Comparison of ENCODE assay signal across 10 mouse cellular contexts in the genomic region with DNA sequence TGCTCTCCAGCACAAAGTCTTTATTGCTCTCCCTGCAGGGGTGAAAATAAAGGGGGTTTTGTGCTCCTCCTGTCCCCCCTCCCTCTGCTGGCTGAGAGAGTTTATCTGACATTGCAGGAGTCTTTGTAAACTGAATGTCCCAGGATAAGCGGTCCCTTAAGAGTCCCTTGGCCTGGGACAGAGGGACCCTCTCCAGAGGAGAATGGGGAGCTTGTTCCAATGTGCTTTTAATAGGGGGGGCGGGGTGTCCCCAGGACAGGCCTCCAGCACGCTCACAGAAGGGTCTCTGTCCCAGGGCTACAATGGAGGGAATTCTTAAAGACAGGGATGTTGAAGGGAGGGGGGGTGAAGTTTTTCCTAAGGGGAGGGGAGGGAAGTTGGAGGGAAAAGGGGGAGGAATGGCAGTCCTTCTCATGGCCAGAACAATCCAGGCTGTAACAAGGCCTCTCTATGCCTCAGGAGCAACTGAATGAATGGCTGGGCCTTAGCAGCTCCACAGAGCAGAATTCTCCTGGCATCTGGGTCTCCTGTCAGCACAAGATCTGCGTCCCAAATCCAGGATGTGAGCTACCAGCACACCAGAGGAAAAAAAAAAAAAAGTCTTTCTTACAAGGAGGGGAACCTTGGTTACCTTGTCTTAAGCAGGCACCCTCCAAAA.
DNase-seq lines count a peak whose midpoint lies in the region; ATAC-seq and TF ChIP-seq lines count a peak whose summit lies in the region.
"Had no signal": no experiment of that assay in that cellular context is flagged by ENCODE, and none has a peak within 500 bp of the region (broad histone marks: within the 10 kb centered on the region; RNA-seq: fewer than 3 reads in every experiment).

No protein-coding gene starts in this region.

- ATAC-seq in heart, embryonic 15.5 days (replicated peaks; ENCODE audit: insufficient number of reproducible peaks, insufficient read depth, low FRiP score, low read depth) = peak; percentile 38
- peak; percentile 85 for ATAC-seq in forebrain, embryonic 14.5 days
- 0 out of 2 replicates have a peak, but pooled peaks have one; percentile 33 for ATAC-seq in limb, embryonic 15.5 days (ENCODE audit: insufficient number of reproducible peaks, low FRiP score, low TSS enrichment, low read depth)
- ATAC-seq in CD4-positive, CD25-positive, alpha-beta regulatory T cell, adult 4 months = no peak
- ATAC-seq in megakaryocyte-erythroid progenitor cell, adult 5-6 weeks (replicated peaks; ENCODE audit: low FRiP score, low TSS enrichment, poor library complexity, severe bottlenecking) = no peak
- ATAC-seq: liver, embryonic 12.5 days had no signal

- no peak for TF ChIP-seq CTCF in brain, embryonic 14.5 days (IDR thresholded peaks at IDR 0.05; ENCODE audit: borderline replicate concordance, extremely low read depth, insufficient read depth, insufficient read length)

- no peak for TF ChIP-seq POLR2A in brain, embryonic 14.5 days (IDR thresholded peaks at IDR 0.05; ENCODE audit: borderline replicate concordance, extremely low read depth, insufficient read depth, insufficient read length, poor library complexity, severe bottlenecking)

- H3K9ac ChIP-seq in heart, embryonic 15.5 days = no peak overlapping the region
- H3K9ac ChIP-seq in forebrain, embryonic 14.5 days (ENCODE audit: low read length) = peak overlapping the region; percentile 22; the same call in 1 of the 2 replicates
- H3K9ac ChIP-seq in limb, embryonic 15.5 days = no peak overlapping the region
- H3K9ac ChIP-seq: liver, embryonic 12.5 days had no signal

- DNase-seq in heart, postnatal 4 days = no peak
- peak; percentile 97 for DNase-seq in brain, embryonic 14.5 days (ENCODE audit: low read depth)
- peak; percentile 87 for DNase-seq in forebrain, embryonic 14.5 days (ENCODE audit: low spot score)
- no peak for DNase-seq in B cell, adult 2 months
- DNase-seq: thymus, adult 18-20 months had no signal

- H3K27me3 ChIP-seq in heart, embryonic 15.5 days = no peaks in the 10 kb centered on the region
- no peaks in the 10 kb centered on the region for H3K27me3 ChIP-seq in forebrain, embryonic 14.5 days (replicated peaks; ENCODE audit: control insufficient read depth, insufficient read depth, low read length)
- no peaks in the 10 kb centered on the region for H3K27me3 ChIP-seq in limb, embryonic 15.5 days

- no peaks in the 10 kb centered on the region for H3K9me3 ChIP-seq in heart, embryonic 15.5 days (replicated peaks)
- no peaks in the 10 kb centered on the region for H3K9me3 ChIP-seq in forebrain, embryonic 14.5 days (replicated peaks; ENCODE audit: control insufficient read depth, low read length)
- no peaks in the 10 kb centered on the region for H3K9me3 ChIP-seq in limb, embryonic 15.5 days
- H3K9me3 ChIP-seq: liver, embryonic 12.5 days had no signal

- peaks cover 4% of the 10 kb centered on the region; the same call in 1 of the 2 replicates for H3K4me1 ChIP-seq in heart, embryonic 15.5 days (replicated peaks)
- peaks cover 57% of the 10 kb centered on the region for H3K4me1 ChIP-seq in forebrain, embryonic 14.5 days (ENCODE audit: control insufficient read depth, insufficient read depth, low read length)
- H3K4me1 ChIP-seq in limb, embryonic 15.5 days = peaks cover 31% of the 10 kb centered on the region
- H3K4me1 ChIP-seq: liver, embryonic 12.5 days had no signal

- no peaks in the 10 kb centered on the region for H3K36me3 ChIP-seq in heart, embryonic 15.5 days
- H3K36me3 ChIP-seq in forebrain, embryonic 14.5 days (ENCODE audit: control insufficient read depth, insufficient read depth, low read length) = no peaks in the 10 kb centered on the region
- no peaks in the 10 kb centered on the region for H3K36me3 ChIP-seq in limb, embryonic 15.5 days
- H3K36me3 ChIP-seq: liver, embryonic 12.5 days had no signal

- 56% methylated on average over 4 of the region's 4 CpGs for WGBS in heart, embryonic 15.5 days
- WGBS in forebrain, embryonic 14.5 days = 4% methylated on average over 4 of the region's 4 CpGs
- WGBS in limb, embryonic 15.5 days = 49% methylated on average over 4 of the region's 4 CpGs

- no peak overlapping the region for H3K4me2 ChIP-seq in heart, embryonic 15.5 days
- H3K4me2 ChIP-seq in forebrain, embryonic 14.5 days (ENCODE audit: low read length) = peak overlapping the region; percentile 8; the same call in 1 of the 2 replicates
- no peak overlapping the region for H3K4me2 ChIP-seq in limb, embryonic 15.5 days
- H3K4me2 ChIP-seq: liver, embryonic 12.5 days had no signal

- peak overlapping the region; percentile 37; the same call in 1 of the 2 replicates for H3K27ac ChIP-seq in heart, embryonic 15.5 days
- H3K27ac ChIP-seq in forebrain, embryonic 14.5 days (ENCODE audit: low read depth, low read length) = peak overlapping the region; percentile 89
- H3K27ac ChIP-seq in limb, embryonic 15.5 days = 0 out of 2 replicates have a peak overlapping the region, but pooled peaks have one; percentile 43
- H3K27ac ChIP-seq: liver, embryonic 12.5 days had no signal

- no peak overlapping the region for H3K4me3 ChIP-seq in heart, embryonic 15.5 days
- no peak overlapping the region for H3K4me3 ChIP-seq in forebrain, embryonic 14.5 days (ENCODE audit: low read depth, low read length)
- no peak overlapping the region for H3K4me3 ChIP-seq in limb, embryonic 15.5 days
- H3K4me3 ChIP-seq: liver, embryonic 12.5 days had no signal

Comparison
In these comparisons a context has a peak if more than half of its experiments do, and no peak if none do; other contexts are left out.
1. ATAC-seq: peak in heart, embryonic 15.5 days (single experiment), forebrain, embryonic 14.5 days (single experiment) and limb, embryonic 15.5 days (single experiment); none in CD4-positive, CD25-positive, alpha-beta regulatory T cell, adult 4 months (single experiment) and megakaryocyte-erythroid progenitor cell, adult 5-6 weeks (single experiment).
2. H3K27ac ChIP-seq: peak in every context shown above with its lines; median percentile 89 in forebrain, embryonic 14.5 days; 43 in limb, embryonic 15.5 days; 37 in heart, embryonic 15.5 days.
3. DNase-seq: peak in brain, embryonic 14.5 days (single experiment) and forebrain, embryonic 14.5 days (single experiment); none in heart, postnatal 4 days (single experiment) and B cell, adult 2 months (0 of 2).